8 mouse cellular contexts compared by ENCODE assay signal in the genomic region with DNA sequence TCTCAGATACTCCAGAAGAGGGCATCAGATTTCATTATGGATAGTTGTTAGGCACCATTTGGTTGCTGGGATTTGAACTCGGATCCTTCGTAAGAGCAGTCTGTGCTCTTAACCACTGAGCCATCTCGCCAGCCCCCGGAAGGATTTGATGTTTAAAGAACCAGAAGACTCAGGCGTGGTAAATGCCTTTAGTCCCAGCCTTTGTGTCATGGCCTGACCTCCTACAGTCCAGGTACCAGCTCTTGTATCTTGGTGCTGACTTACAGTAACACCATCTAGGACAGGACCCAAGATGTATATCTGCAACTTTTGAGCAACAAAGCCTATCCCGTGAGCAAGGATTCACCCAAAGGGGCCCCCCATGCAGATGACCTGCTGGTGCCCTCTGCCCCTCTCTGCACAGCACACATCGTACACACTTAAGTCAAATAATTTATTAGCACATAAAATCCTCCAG. TPM values are rescaled to one million over a fixed set of nuclear protein-coding genes. Genes with fewer than 3 reads are reported as not detected.
DNase-seq lines count a peak whose midpoint lies in the region; ATAC-seq and TF ChIP-seq lines count a peak whose summit lies in the region.
"Had no signal": no experiment of that assay in that cellular context is flagged by ENCODE, and none has a peak within 500 bp of the region (broad histone marks: within the 10 kb centered on the region; RNA-seq: fewer than 3 reads in every experiment).

No protein-coding gene starts in this region.

- no peaks in the 10 kb centered on the region for H3K9me3 ChIP-seq in stomach, embryonic 16.5 days (replicated peaks; ENCODE audit: control insufficient read depth, low read length)

- peak; percentile 45 for DNase-seq in thymus, postnatal 0 days (ENCODE audit: low spot score)
- DNase-seq in thymus, postnatal 4 days: no peak
- DNase-seq in liver: peak; percentile 64
- no peak for DNase-seq in urinary bladder, postnatal 36 days (ENCODE audit: low spot score in 2 of 2)

- no peak overlapping the region; the same call in 1 of the 2 replicates for H3K9ac ChIP-seq in stomach, embryonic 16.5 days (ENCODE audit: low read length)

- 0 out of 2 replicates have a peak, but pooled peaks cover 5% of the 10 kb centered on the region for H3K4me1 ChIP-seq in embryonic fibroblast, embryonic 13.5 days (ENCODE audit: control insufficient read depth, insufficient read depth, low read length)
- peaks cover 44% of the 10 kb centered on the region for H3K4me1 ChIP-seq in stomach, embryonic 16.5 days (ENCODE audit: control insufficient read depth, insufficient read depth, low read length)

- peak; percentile 14; the same call in 1 of the 2 replicates for TF ChIP-seq POLR2A in embryonic fibroblast, embryonic 13.5 days (IDR thresholded peaks at IDR 0.05; ENCODE audit: low read depth, low read length)

- H3K36me3 ChIP-seq in stomach, embryonic 16.5 days (ENCODE audit: control insufficient read depth, insufficient read depth, low read length): peaks cover 27% of the 10 kb centered on the region

- 25% methylated on average over 7 of the region's 7 CpGs for WGBS in stomach, embryonic 16.5 days

- TF ChIP-seq CTCF in embryonic fibroblast, embryonic 13.5 days (IDR thresholded peaks at IDR 0.05; ENCODE audit: borderline replicate concordance, insufficient read depth, low read length): no peak

- H3K4me2 ChIP-seq in stomach, embryonic 16.5 days (ENCODE audit: low read depth, low read length): peak overlapping the region; percentile 49; the same call in 1 of the 2 replicates

- peak overlapping the region; percentile 99; the same call in 1 of the 2 replicates for H3K4me3 ChIP-seq in embryonic fibroblast, embryonic 13.5 days (ENCODE audit: insufficient read depth, low read length)
- 0 out of 2 replicates have a peak overlapping the region, but pooled peaks have one; percentile 1 for H3K4me3 ChIP-seq in stomach, embryonic 16.5 days (replicated peaks; ENCODE audit: low read length)

- H3K27me3 ChIP-seq in stomach, embryonic 16.5 days (ENCODE audit: control insufficient read depth, insufficient read depth, low read length): no peaks in the 10 kb centered on the region

- no peak overlapping the region for H3K27ac ChIP-seq in embryonic fibroblast, embryonic 13.5 days (ENCODE audit: insufficient read depth, low read length)
- H3K27ac ChIP-seq in stomach, embryonic 16.5 days (ENCODE audit: low read length): peak overlapping the region; percentile 68

- no peak for ATAC-seq in stomach, embryonic 16.5 days (ENCODE audit: insufficient read depth, low FRiP score)
- ATAC-seq in erythroblast, adult 5-6 weeks (replicated peaks; ENCODE audit: low FRiP score, poor library complexity, severe bottlenecking): no peak

RNA-seq across cellular contexts. Expression of a gene that starts 0.9 kb away (rescaled TPM):
- 2,260 and 2,287 TPM in 2 replicates for polyA plus RNA-seq in thymus, postnatal 0 days (2015; fragmentation: Nextera tagmentation; extraction: Ambion mirVana)
- polyA plus RNA-seq in embryonic fibroblast, embryonic 13.5 days (2011; ENCODE audit: insufficient read length, low read depth, missing spikeins): 1,929 and 1,977 TPM in 2 replicates
- polyA plus RNA-seq in stomach, embryonic 16.5 days (2015; fragmentation: Nextera tagmentation; extraction: Ambion mirVana): 1,225 and 1,374 TPM in 2 replicates
- total RNA-seq in erythroblast, adult 5-6 weeks (2015; ENCODE audit: low replicate concordance): 604 and 677 TPM in 2 replicates
- 233 and 238 TPM in 2 replicates for total RNA-seq in erythroblast, adult 5-6 weeks (2017; ENCODE audit: low replicate concordance)

RNA-seq across cellular contexts. Expression of a gene that starts 3.4 kb away (rescaled TPM):
- polyA plus RNA-seq in thymus, postnatal 0 days (2015; fragmentation: Nextera tagmentation; extraction: Ambion mirVana): 2,581 and 2,590 TPM in 2 replicates
- polyA plus RNA-seq in embryonic fibroblast, embryonic 13.5 days (2011; ENCODE audit: insufficient read length, low read depth, missing spikeins): 3,288 and 3,370 TPM in 2 replicates
- 1,102 and 1,332 TPM in 2 replicates for polyA plus RNA-seq in stomach, embryonic 16.5 days (2015; fragmentation: Nextera tagmentation; extraction: Ambion mirVana)
- total RNA-seq in erythroblast, adult 5-6 weeks (2015; ENCODE audit: low replicate concordance): 517 and 725 TPM in 2 replicates
- total RNA-seq in erythroblast, adult 5-6 weeks (2017; ENCODE audit: low replicate concordance): 475 and 688 TPM in 2 replicates

RNA-seq across cellular contexts. Expression of a gene that starts 10.9 kb away (rescaled TPM):
- 1.5 and 2.2 TPM in 2 replicates for polyA plus RNA-seq in thymus, postnatal 0 days (2015; fragmentation: Nextera tagmentation; extraction: Ambion mirVana)
- polyA plus RNA-seq in embryonic fibroblast, embryonic 13.5 days (2011; ENCODE audit: insufficient read length, low read depth, missing spikeins): 1.8 TPM in 2 replicates
- polyA plus RNA-seq in stomach, embryonic 16.5 days (2015; fragmentation: Nextera tagmentation; extraction: Ambion mirVana): not detected in 2 replicates
- not detected in 2 replicates for total RNA-seq in erythroblast, adult 5-6 weeks (2015; ENCODE audit: low replicate concordance)
- total RNA-seq in erythroblast, adult 5-6 weeks (2017; ENCODE audit: low replicate concordance): not detected in 2 replicates
- total RNA-seq: left cerebral cortex, postnatal 14 days had no signal

RNA-seq across cellular contexts. Expression of a gene that starts 11.1 kb away (rescaled TPM):
- polyA plus RNA-seq in thymus, postnatal 0 days (2015; fragmentation: Nextera tagmentation; extraction: Ambion mirVana): 21.5 and 24.5 TPM in 2 replicates
- polyA plus RNA-seq in embryonic fibroblast, embryonic 13.5 days (2011; ENCODE audit: insufficient read length, low read depth, missing spikeins): 9.4 and 17.1 TPM in 2 replicates
- polyA plus RNA-seq in stomach, embryonic 16.5 days (2015; fragmentation: Nextera tagmentation; extraction: Ambion mirVana): 2.2 and 2.8 TPM in 2 replicates
- 1.3 and 3.8 TPM in 2 replicates for total RNA-seq in erythroblast, adult 5-6 weeks (2015; ENCODE audit: low replicate concordance)
- total RNA-seq in erythroblast, adult 5-6 weeks (2017; ENCODE audit: low replicate concordance): 2.6 and 3.6 TPM in 2 replicates

RNA-seq across cellular contexts. Expression of a gene that starts 21.5 kb away (rescaled TPM):
- 42.6 and 47.6 TPM in 2 replicates for polyA plus RNA-seq in thymus, postnatal 0 days (2015; fragmentation: Nextera tagmentation; extraction: Ambion mirVana)
- polyA plus RNA-seq in embryonic fibroblast, embryonic 13.5 days (2011; ENCODE audit: insufficient read length, low read depth, missing spikeins): 41.5 and 64.3 TPM in 2 replicates
- 138 and 149 TPM in 2 replicates for polyA plus RNA-seq in stomach, embryonic 16.5 days (2015; fragmentation: Nextera tagmentation; extraction: Ambion mirVana)
- 2.5 and 7.3 TPM in 2 replicates for total RNA-seq in erythroblast, adult 5-6 weeks (2015; ENCODE audit: low replicate concordance)
- 10.3 and 11.4 TPM in 2 replicates for total RNA-seq in erythroblast, adult 5-6 weeks (2017; ENCODE audit: low replicate concordance)

Comparison
In these comparisons a context has a peak if more than half of its experiments do, and no peak if none do; other contexts are left out.
1. DNase-seq: peak in thymus, postnatal 0 days (single experiment) and liver (single experiment); none in thymus, postnatal 4 days (single experiment) and urinary bladder, postnatal 36 days (0 of 2).